Mouse (Mus musculus) hindbrain, embryonic 13.5 days (tissue): ENCODE data around the gene Pidd1. TPM values are rescaled to one million over a fixed set of nuclear protein-coding genes. Genes with fewer than 3 reads are reported as not detected.

Source experiments
- ATAC-seq: fragments of 200-750 bp; cut with Nextera tagmentation; 2 replicates; pipeline ENCODE4 v1.8.0; 2017; ENCODE audit warnings: moderate TSS enrichment; ENCODE audit not compliant: low FRiP score
- H3K27ac ChIP-seq: fragments of 300-500 bp; sonication (generic); 2 replicates; pipeline ENCODE4 v1.5.1; 2015; ENCODE audit warnings: inconsistent platforms, mild to moderate bottlenecking, moderate library complexity
- H3K27me3 ChIP-seq: fragments of 300-500 bp; sonication (generic); 2 replicates; pipeline ENCODE4 v1.6.1; 2015; ENCODE audit warnings: mild to moderate bottlenecking, inconsistent platforms
- H3K36me3 ChIP-seq: fragments of 300-500 bp; sonication (generic); 2 replicates; pipeline ENCODE4 v1.6.1; 2015; ENCODE audit warnings: mild to moderate bottlenecking, inconsistent platforms
- H3K4me1 ChIP-seq: fragments of 300-500 bp; sonication (generic); replicated peaks from 2 replicates; pipeline ENCODE4 v1.6.1; 2015; ENCODE audit warnings: inconsistent platforms
- H3K4me2 ChIP-seq: fragments of 300-500 bp; sonication (generic); 2 replicates; pipeline ENCODE4 v1.6.1; 2015; ENCODE audit warnings: inconsistent platforms, mild to moderate bottlenecking, moderate library complexity
- H3K4me3 ChIP-seq: fragments of 300-500 bp; sonication (generic); 2 replicates; pipeline ENCODE4 v1.5.1; 2015; ENCODE audit warnings: mild to moderate bottlenecking, inconsistent platforms
- H3K9ac ChIP-seq: fragments of 300-500 bp; sonication (generic); 2 replicates; pipeline ENCODE4 v1.6.1; 2015; ENCODE audit warnings: mild to moderate bottlenecking, inconsistent platforms
- H3K9me3 ChIP-seq: fragments of 300-500 bp; sonication (generic); 2 replicates; pipeline ENCODE4 v1.6.1; 2016; ENCODE audit warnings: inconsistent platforms
- WGBS: fragments of 180-500 bp; shearing (Covaris S2); methylation state at CpG from one replicate; pipeline ENCODE4 v1.1.7; 2015; 5-methylcytosine and 5-hydroxymethylcytosine counted together
- polyA plus RNA-seq: library from polyadenylated mRNA; unstranded; fragments of >200 nt; fragmentation: Nextera tagmentation; extraction: Ambion mirVana; gene quantifications from 2 replicates; pipeline ENCODE4 v1.2.1, GENCODE M21; 2015

Pidd1 gene
- polyA plus RNA-seq, 1 experiment from 2014 or later = 4.9 TPM

DNA sequence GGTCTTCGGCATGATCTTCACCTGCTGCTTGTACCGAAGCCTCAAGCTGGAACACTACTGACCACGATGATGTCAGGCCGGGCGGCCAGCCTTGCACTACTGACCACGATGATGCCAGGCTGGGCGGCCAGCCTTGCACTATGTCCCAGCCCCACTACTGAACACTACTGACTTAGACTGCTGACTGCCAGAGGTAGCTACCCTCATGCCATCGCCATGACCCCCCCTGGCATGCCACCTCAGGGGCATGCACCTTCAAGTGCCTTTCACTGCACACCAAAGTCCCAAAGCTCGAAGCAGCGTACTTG, 26.8 kb upstream of the Pidd1 start:
- H3K4me1 ChIP-seq = peaks cover 69% of the 10 kb centered on the region

DNA sequence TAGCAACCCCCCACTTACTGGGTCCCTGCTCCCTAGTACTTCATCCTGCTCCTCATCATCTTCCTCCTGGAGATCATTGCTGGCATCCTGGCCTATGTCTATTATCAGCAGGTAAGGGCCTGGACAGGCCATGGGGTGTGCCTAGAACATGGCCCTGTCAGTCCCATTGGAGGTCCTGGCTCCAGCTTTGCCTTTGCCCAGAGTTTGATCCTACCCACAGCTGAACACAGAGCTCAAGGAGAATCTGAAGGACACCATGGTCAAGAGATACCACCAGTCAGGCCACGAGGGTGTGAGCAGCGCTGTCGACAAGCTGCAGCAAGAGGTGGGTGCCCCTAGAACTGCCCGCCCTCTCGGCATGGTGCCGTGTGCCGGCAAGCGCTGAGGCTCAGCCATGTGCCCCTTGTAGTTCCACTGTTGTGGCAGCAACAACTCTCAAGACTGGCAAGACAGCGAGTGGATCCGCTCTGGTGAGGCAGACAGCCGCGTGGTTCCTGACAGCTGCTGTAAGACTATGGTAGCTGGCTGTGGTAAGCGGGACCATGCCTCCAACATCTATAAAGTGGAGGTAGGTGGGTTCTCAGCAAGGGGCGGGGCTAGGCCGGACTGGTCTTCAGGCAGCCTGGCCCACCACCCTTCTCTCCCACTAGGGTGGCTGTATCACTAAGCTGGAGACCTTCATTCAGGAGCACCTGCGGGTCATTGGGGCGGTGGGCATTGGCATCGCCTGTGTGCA, 26.2 kb upstream of the Pidd1 start:
- Histone ChIP-seq H3K27me3 (peaks cover 22% of the 10 kb centered on the region), H3K9ac (peak overlapping the region; percentile 85; the same call in 1 of the 2 replicates), H3K4me2 (peak overlapping the region; percentile 72), H3K4me1 (peaks cover 69% of the 10 kb centered on the region), H3K4me3 (peak overlapping the region; percentile 63), H3K27ac (peak overlapping the region; percentile 95; the same call in 1 of the 2 replicates), H3K9me3 (no peaks in the 10 kb centered on the region), H3K36me3 (peaks cover 35% of the 10 kb centered on the region)
- WGBS = 91% methylated on average over 18 of the region's 18 CpGs
- ATAC-seq = no peak

More for the DNA sequence above, 26.8 kb upstream of the Pidd1 start:
- Histone ChIP-seq H3K27ac (no peak overlapping the region), H3K36me3 (peaks cover 35% of the 10 kb centered on the region), H3K9me3 (no peaks in the 10 kb centered on the region), H3K27me3 (peaks cover 18% of the 10 kb centered on the region), H3K4me2 (no peak overlapping the region), H3K4me3 (no peak overlapping the region), H3K9ac (peak overlapping the region; percentile 85; the same call in 1 of the 2 replicates)
- WGBS = 92% methylated on average over 10 of the region's 10 CpGs
- ATAC-seq = no peak

DNA sequence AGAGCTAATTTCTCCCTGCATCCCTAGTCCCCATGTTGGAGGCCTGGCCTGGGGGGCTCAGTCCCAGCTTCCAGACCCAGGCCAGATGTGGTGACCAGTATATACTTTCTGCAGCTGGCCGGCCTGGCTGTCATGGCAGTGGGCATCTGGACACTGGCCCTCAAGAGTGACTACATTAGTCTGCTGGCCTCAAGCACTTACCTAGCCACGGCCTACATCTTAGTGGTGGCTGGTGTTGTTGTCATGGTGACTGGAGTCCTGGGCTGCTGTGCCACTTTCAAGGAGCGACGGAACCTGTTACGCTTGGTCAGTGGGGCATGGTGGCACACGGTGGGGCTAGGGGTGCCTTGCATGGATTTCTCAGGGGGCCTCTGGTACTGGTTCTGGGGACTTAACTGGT, 25.5 kb upstream of the Pidd1 start:
- Histone ChIP-seq H3K27me3 (peaks cover 29% of the 10 kb centered on the region), H3K4me1 (peaks cover 73% of the 10 kb centered on the region), H3K36me3 (peaks cover 35% of the 10 kb centered on the region), H3K9me3 (no peaks in the 10 kb centered on the region), H3K4me2 (peak overlapping the region; percentile 72), H3K9ac (peak overlapping the region; percentile 85), H3K4me3 (peak overlapping the region; percentile 63), H3K27ac (peak overlapping the region; percentile 95)
- ATAC-seq = no peak
- 68% methylated on average over 6 of the region's 6 CpGs for WGBS

DNA sequence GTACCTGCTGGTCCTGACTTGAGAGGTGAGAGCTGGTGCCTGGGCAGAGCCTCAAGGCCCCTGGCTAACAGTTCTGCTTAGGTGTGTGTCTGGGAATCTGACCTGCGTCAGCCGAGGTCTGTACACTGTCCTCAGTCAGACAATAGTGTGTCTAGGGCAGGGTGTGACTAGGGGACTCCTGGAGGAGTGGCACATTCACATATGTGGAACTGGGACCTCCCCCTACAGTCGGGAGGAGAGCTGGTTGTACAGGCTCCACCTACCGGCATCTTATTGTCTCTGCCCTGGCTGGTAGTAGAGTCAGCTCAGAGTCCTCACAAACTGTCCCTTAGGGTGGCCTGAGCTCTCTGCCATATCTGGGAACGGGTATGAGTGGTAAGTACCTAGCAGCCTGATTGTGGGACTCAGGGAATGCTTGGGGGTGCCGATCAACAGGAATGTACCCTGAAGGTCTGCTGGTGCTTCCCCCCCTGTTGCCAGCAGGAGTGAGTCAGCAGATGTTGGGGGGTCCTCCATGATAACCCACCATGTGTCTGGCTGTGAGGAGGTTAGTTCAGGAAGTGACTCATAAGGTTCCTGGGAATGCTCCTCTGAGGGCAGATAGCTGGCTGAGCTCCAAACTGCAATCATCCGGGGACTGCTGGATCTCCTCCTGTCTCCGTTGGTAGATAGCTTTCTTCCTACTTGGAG, 24.8 kb upstream of the Pidd1 start:
- Histone ChIP-seq H3K9me3 (no peaks in the 10 kb centered on the region), H3K4me1 (peaks cover 66% of the 10 kb centered on the region), H3K36me3 (peaks cover 35% of the 10 kb centered on the region), H3K9ac (peak overlapping the region; percentile 85), H3K27ac (peak overlapping the region; percentile 95), H3K27me3 (peaks cover 36% of the 10 kb centered on the region), H3K4me3 (peak overlapping the region; percentile 63), H3K4me2 (peak overlapping the region; percentile 72)
- 16% methylated on average over 8 of the region's 8 CpGs for WGBS
- peak; percentile 76 for ATAC-seq

DNA sequence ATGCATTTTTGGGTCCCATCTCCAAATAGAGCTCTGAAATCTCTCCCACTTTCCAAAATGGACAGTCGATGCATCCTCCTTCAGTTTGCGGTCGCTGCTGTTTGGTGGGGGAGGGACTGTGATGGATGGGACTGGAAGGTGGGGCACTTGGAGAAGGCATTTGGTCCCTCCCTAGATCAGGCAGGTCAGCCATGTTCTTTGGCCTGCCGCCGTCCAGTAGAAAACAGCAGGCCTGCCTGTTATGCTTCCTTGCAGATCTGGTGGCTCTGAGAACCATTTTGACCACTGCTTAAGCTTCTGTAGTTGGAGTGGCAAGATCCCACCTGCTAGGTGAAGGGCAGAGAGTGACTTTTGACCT, 24.3 kb upstream of the Pidd1 start:
- Histone ChIP-seq H3K27me3 (peaks cover 41% of the 10 kb centered on the region), H3K36me3 (peaks cover 35% of the 10 kb centered on the region), H3K4me2 (peak overlapping the region; percentile 72), H3K9ac (peak overlapping the region; percentile 85), H3K9me3 (no peaks in the 10 kb centered on the region), H3K4me1 (peaks cover 61% of the 10 kb centered on the region), H3K4me3 (peak overlapping the region; percentile 63), H3K27ac (peak overlapping the region; percentile 95)
- 0 out of 2 replicates have a peak, but pooled peaks have one; percentile 18 for ATAC-seq
- WGBS = 18% methylated on average over 5 of the region's 5 CpGs

DNA sequence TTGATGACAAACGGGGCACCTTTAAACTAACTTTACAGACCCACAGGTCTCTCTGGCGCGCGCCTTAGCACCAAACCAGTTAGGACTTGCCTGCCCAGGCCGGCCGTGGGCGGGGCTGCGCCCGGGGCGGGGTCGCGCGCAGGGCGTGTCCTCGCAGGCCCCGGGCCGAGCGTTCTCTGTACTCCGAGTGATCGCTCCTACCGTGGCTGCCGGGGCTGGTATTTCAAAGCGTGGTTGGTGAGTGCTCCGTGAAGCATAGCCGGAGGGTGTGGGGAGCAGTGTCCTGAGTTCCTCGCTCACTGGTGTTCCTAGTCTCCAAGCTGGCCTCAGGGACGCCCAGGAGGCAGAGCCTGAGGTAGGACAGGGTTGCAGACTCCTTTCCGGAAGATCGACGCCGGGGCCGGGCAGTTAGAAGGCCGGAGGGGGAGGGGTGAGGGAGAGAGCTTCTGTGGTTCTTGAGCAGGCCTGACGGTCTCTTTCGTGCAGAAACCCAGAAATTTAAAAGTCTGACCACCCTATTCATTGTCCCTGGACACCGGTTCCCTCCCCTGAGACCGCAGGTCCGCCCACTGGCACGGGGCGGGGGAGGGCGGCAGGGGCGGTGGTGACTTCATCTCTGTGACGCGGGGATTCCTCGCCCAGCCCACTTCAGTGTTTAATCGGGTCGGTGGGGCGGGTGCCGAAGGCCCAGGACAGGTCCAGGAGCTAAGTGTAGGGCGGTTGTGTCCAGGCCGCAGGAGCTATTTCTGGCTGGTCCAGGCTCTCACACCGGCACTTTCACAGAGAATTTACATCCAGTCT, 23.6 kb upstream of the Pidd1 start, which contains the start of gene Cd151:
Cd151 (plus strand) TSS at position 163 of the 801 bp plus-strand sequence.
- Histone ChIP-seq H3K9ac (peak within 1 kb of the TSS; percentile 85), H3K36me3 (peaks cover 29% of the 10 kb centered on the region), H3K27me3 (peaks cover 48% of the 10 kb centered on the region), H3K4me2 (peak within 1 kb of the TSS; percentile 72), H3K9me3 (no peaks in the 10 kb centered on the region), H3K27ac (peak within 1 kb of the TSS; percentile 95), H3K4me3 (peak within 1 kb of the TSS; percentile 63), H3K4me1 (peaks cover 57% of the 10 kb centered on the region)
- peak; percentile 55 for ATAC-seq
- WGBS = under 1% methylated on average over 52 of the region's 52 CpGs

DNA sequence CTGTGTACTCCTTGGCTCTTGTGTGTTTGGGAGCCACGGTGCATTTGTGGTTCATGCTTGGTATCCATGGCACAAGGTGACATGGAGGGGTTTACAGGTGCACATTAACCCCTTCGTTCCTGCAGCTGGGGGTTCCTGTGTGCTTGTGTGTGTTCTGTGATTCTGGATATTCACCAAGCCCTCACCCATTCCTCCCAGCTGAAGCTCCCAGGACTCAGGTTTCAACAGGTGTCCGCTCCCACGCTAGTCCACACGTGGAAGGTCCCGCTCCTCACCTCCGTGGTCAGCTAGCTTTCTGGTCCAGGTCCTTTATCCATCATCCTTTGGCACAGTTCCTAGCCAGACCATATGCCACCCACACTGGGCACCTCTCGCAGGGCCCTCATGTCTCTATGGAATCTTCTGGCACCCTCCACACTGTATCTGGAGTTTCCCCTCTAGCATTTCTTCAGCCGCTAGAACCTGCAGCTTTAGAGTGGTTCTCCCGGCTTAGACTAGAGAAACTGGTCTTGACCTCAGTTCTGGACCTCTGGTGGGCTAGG, 22.9 kb upstream of the Pidd1 start:
- Histone ChIP-seq H3K36me3 (peaks cover 24% of the 10 kb centered on the region), H3K9me3 (no peaks in the 10 kb centered on the region), H3K4me2 (peak overlapping the region; percentile 72), H3K27ac (peak overlapping the region; percentile 95; the same call in 1 of the 2 replicates), H3K4me1 (peaks cover 63% of the 10 kb centered on the region), H3K4me3 (peak overlapping the region; percentile 63), H3K27me3 (peaks cover 56% of the 10 kb centered on the region), H3K9ac (peak overlapping the region; percentile 85)
- WGBS = 60% methylated on average over 10 of the region's 10 CpGs
- no peak for ATAC-seq

DNA sequence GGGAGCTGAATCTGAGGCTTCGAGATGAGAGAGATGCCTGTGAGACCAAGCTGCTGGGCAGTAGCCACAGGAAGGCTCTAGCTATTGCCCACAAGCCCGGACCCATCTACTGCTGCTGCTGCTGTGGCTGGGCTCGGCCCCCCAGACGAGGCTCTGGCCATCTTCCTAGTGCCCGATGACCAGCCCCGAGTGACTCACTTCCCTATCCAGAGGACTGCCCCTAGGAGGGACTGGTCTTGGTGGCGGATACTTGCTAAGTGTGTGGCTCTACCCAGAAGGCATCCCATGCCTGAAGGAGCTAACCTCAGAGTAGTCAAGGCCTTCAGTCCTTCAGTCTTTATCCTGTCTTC, 22.2 kb upstream of the Pidd1 start:
- H3K4me3 ChIP-seq = peak overlapping the region; percentile 5; the same call in 1 of the 2 replicates
- H3K9ac ChIP-seq = no peak overlapping the region
- 66% methylated on average over 7 of the region's 7 CpGs for WGBS
- H3K9me3 ChIP-seq = no peaks in the 10 kb centered on the region
- no peak overlapping the region for H3K27ac ChIP-seq
- H3K4me2 ChIP-seq = no peak overlapping the region
- no peak for ATAC-seq
- H3K27me3 ChIP-seq = peaks cover 62% of the 10 kb centered on the region
- H3K36me3 ChIP-seq = peaks cover 18% of the 10 kb centered on the region
- peaks cover 65% of the 10 kb centered on the region for H3K4me1 ChIP-seq

DNA sequence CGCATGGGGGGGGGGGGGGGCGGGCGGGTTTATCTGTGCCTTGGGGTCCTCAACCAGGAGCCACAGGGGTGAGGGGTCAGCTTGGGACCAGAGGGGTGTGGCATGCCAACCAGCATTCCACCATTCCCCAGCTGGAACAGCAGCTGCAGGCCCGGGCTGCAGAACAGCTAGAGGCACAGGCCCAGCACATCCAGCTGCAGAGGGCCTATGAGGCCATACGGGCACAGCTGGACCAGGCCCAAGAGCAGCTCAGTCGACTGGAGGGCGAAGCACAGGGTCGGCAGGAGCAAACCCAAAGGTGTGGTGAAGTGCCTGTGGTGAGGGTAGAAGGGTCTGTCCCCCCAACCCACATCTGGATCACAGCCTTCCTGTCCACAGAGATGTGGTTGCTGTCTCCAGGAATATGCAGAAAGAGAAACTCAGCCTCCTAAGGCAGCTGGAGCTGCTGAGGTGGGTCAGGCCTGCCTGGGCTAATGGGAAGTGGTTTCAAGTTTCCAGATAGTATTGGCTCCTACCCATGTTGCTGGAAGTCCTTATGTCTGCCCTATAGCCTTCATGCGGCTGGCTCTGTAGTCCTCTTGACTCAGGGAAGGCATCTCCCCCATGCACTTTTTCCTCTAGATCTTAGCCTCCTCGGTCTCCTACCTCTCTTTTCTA, 21.7 kb upstream of the Pidd1 start:
- Histone ChIP-seq H3K4me2 (peak overlapping the region; percentile 39), H3K27me3 (peaks cover 67% of the 10 kb centered on the region), H3K9ac (no peak overlapping the region; the same call in 1 of the 2 replicates), H3K36me3 (peaks cover 13% of the 10 kb centered on the region), H3K9me3 (no peaks in the 10 kb centered on the region), H3K4me3 (peak overlapping the region; percentile 5; the same call in 1 of the 2 replicates), H3K27ac (no peak overlapping the region; the same call in 1 of the 2 replicates), H3K4me1 (peaks cover 62% of the 10 kb centered on the region)
- 40% methylated on average over 9 of the region's 10 CpGs for WGBS
- ATAC-seq = no peak

DNA sequence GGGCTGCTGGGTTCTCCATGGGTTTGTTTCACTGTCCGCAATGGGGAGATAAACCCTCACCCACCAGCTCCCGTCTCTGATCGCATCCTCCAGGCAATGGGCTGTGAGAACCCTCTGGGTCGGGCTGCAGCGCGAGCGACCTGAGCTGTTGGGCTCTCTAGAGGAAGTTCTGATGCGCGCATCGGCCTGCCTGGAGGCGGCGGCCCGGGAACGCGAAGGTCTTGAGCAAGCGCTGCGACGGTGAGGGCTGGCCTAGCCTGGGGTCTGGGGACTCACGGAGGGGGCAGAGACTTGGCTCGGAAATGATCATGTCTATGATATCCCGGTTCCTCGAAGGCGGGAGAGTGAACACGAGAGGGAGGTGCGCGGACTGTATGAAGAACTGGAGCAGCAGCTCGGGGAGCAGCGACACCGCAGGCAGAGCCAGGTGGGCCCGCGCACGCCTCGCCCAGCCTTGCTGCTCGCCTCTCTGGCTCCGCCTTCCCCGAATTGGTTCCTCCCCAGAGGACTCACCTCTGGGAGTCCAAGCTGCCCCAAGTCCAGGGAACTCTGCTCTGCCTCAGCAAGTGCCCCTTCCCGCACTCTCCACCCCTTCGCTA, 20.9 kb upstream of the Pidd1 start:
- Histone ChIP-seq H3K9ac (peak overlapping the region; percentile 56), H3K4me2 (peak overlapping the region; percentile 39), H3K4me1 (peaks cover 54% of the 10 kb centered on the region), H3K9me3 (no peaks in the 10 kb centered on the region), H3K36me3 (peaks cover 6% of the 10 kb centered on the region), H3K4me3 (peak overlapping the region; percentile 24), H3K27ac (no peak overlapping the region), H3K27me3 (peaks cover 76% of the 10 kb centered on the region)
- ATAC-seq = no peak
- 3% methylated on average over 37 of the region's 38 CpGs for WGBS
